Mouse (Mus musculus) liver, embryonic 12.5 days (tissue): ENCODE results near the gene Zdhhc24. TPM values are rescaled to one million over a fixed set of nuclear protein-coding genes. Genes with fewer than 3 reads are reported as not detected.
A peak's percentile ranks its signal among the peaks of the same experiment; 100 is the strongest.

ENCODE experiments used
- ATAC-seq: fragments of 200-750 bp; cut with Nextera tagmentation; 2 replicates; pipeline ENCODE4 v1.8.0; 2017; ENCODE audit warnings: moderate number of reproducible peaks, mild to moderate bottlenecking, moderate library complexity
- H3K27ac ChIP-seq: fragments of 300-500 bp; sonication (generic); 2 replicates; pipeline ENCODE4 v1.5.1; 2016; ENCODE audit warnings: mild to moderate bottlenecking
- H3K27me3 ChIP-seq: fragments of 300-500 bp; sonication (generic); replicated peaks from 2 replicates; pipeline ENCODE4 v1.6.1; 2016; ENCODE audit warnings: mild to moderate bottlenecking, moderate library complexity
- H3K36me3 ChIP-seq: fragments of 300-500 bp; sonication (generic); 2 replicates; pipeline ENCODE4 v1.6.1; 2016; ENCODE audit warnings: mild to moderate bottlenecking, moderate library complexity
- H3K4me1 ChIP-seq: fragments of 300-500 bp; sonication (generic); 2 replicates; pipeline ENCODE4 v1.6.1; 2016
- H3K4me2 ChIP-seq: fragments of 300-500 bp; sonication (generic); 2 replicates; pipeline ENCODE4 v1.6.1; 2016; ENCODE audit warnings: mild to moderate bottlenecking, moderate library complexity
- H3K4me3 ChIP-seq: fragments of 300-500 bp; sonication (generic); 2 replicates; pipeline ENCODE4 v1.5.1; 2016; ENCODE audit warnings: mild to moderate bottlenecking, moderate library complexity
- H3K9ac ChIP-seq: fragments of 300-500 bp; sonication (generic); 2 replicates; pipeline ENCODE4 v1.6.1; 2016; ENCODE audit warnings: mild to moderate bottlenecking, moderate library complexity
- H3K9me3 ChIP-seq: fragments of 300-500 bp; sonication (generic); replicated peaks from 2 replicates; pipeline ENCODE4 v1.6.1; 2016; ENCODE audit warnings: mild to moderate bottlenecking, moderate library complexity
- WGBS: fragments of 180-500 bp; shearing (Covaris S2); methylation state at CpG from one replicate; pipeline ENCODE4 v1.1.7; 2016; ENCODE audit not compliant: insufficient replicate concordance; 5-methylcytosine and 5-hydroxymethylcytosine counted together
- polyA plus RNA-seq: library from polyadenylated mRNA; unstranded; fragments of >200 nt; fragmentation: Nextera tagmentation; extraction: Ambion mirVana; gene quantifications from 2 replicates; pipeline ENCODE4 v1.2.1, GENCODE M21; 2016

Zdhhc24 gene
- 13.9 and 15.9 TPM in 2 replicates for polyA plus RNA-seq

GRCm38 (mm10) chr19:4878405-4879323 is at the start of gene Zdhhc24:
TSS of gene Zdhhc24 (plus strand) at chr19:4878668.
- Histone ChIP-seq H3K4me2 (peak within 1 kb of the TSS; percentile 84), H3K4me3 (peak within 1 kb of the TSS; percentile 92), H3K27ac (peak within 1 kb of the TSS; percentile 85), H3K27me3 (peaks cover 25% of the 10 kb centered on the region; the same call in 1 of the 2 replicates), H3K9ac (peak within 1 kb of the TSS; percentile 91), H3K9me3 (no peaks in the 10 kb centered on the region), H3K4me1 (peaks cover 60% of the 10 kb centered on the region), H3K36me3 (peaks cover 39% of the 10 kb centered on the region)
- WGBS = under 1% methylated on average over 52 of the region's 52 CpGs
- peak; percentile 98 for ATAC-seq

DNA sequence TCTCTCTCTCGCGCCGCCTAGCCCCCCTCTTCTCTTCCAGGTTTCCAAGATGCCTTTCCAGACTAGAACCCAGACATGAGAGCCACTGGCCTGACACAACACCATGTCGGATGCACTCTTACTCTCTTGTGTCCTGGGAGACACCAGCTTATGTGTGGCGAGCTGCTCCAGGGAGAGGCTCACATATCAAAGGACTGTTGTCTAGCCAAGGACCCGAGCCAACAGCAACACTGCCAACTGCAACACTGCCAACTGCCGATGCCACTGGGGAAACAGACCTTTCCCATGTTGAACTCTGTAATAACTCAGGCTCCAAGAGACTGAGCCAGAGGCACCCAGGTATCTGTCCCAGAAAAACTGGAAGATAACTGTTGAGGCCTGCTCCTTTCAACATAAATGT is 49.3 kb upstream of the Zdhhc24 start:
- no peak for ATAC-seq
- Histone ChIP-seq H3K4me2 (no peak overlapping the region), H3K36me3 (peaks cover 59% of the 10 kb centered on the region), H3K9ac (no peak overlapping the region), H3K27ac (no peak overlapping the region), H3K4me3 (no peak overlapping the region), H3K4me1 (0 out of 2 replicates have a peak, but pooled peaks cover 8% of the 10 kb centered on the region), H3K9me3 (no peaks in the 10 kb centered on the region), H3K27me3 (no peaks in the 10 kb centered on the region)
- WGBS = 83% methylated on average over 7 of the region's 7 CpGs

DNA sequence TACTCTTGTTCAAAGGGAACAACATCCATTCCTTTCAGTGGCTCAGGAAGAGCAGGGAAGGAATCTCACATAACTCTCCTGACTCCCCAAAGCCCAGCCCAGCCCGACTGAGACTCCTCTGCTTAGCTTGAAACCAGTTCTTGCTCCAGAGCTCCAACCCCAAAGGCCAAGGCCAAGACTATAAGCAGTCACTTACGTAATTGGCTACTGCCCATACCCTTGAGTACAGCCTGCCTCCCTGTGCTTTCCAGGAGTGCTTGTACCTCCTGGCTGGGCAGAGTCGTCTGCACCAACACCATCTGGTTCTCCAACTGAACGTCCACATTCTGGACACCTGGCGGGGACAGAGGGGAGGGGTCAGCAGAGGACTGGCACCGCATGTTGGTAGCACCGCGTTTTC is 44.5 kb upstream of the Zdhhc24 start:
- H3K4me3 ChIP-seq = no peak overlapping the region
- WGBS = 87% methylated on average over 8 of the region's 8 CpGs
- H3K9me3 ChIP-seq = no peaks in the 10 kb centered on the region
- ATAC-seq = no peak
- H3K36me3 ChIP-seq = peaks cover 37% of the 10 kb centered on the region
- H3K4me1 ChIP-seq = peaks cover 34% of the 10 kb centered on the region
- H3K27ac ChIP-seq = no peak overlapping the region
- H3K9ac ChIP-seq = no peak overlapping the region
- no peaks in the 10 kb centered on the region for H3K27me3 ChIP-seq
- no peak overlapping the region for H3K4me2 ChIP-seq

GRCm38 (mm10) chr19:4836096-4836495 is 42.4 kb upstream of the Zdhhc24 start:
- H3K9ac ChIP-seq = no peak overlapping the region
- H3K27ac ChIP-seq = no peak overlapping the region
- peaks cover 21% of the 10 kb centered on the region for H3K36me3 ChIP-seq
- no peak overlapping the region for H3K4me3 ChIP-seq
- WGBS = 75% methylated on average over 2 of the region's 2 CpGs
- no peaks in the 10 kb centered on the region for H3K9me3 ChIP-seq
- no peak for ATAC-seq
- peaks cover 47% of the 10 kb centered on the region for H3K4me1 ChIP-seq
- H3K27me3 ChIP-seq = peaks cover 17% of the 10 kb centered on the region
- H3K4me2 ChIP-seq = no peak overlapping the region

DNA sequence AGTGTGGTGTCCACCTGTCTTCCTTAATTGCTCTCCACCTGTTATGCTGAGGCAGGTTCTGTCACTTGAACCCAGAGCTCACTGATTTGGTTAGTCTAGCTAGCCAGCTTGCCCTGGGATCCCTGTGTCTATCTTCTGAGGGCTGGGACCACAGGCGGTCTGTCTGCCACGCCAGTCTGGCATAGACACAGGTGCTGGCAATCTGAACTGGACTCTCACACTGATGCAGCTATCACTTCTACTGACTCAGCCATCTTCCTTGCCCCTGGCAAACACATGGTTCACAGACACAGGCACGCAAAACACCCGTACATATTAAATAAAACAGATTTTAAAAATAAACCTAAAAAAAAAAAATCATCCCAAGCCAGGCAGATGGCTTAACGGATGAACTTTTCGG is 41.4 kb upstream of the Zdhhc24 start:
- WGBS = 87% methylated on average over 6 of the region's 6 CpGs

DNA sequence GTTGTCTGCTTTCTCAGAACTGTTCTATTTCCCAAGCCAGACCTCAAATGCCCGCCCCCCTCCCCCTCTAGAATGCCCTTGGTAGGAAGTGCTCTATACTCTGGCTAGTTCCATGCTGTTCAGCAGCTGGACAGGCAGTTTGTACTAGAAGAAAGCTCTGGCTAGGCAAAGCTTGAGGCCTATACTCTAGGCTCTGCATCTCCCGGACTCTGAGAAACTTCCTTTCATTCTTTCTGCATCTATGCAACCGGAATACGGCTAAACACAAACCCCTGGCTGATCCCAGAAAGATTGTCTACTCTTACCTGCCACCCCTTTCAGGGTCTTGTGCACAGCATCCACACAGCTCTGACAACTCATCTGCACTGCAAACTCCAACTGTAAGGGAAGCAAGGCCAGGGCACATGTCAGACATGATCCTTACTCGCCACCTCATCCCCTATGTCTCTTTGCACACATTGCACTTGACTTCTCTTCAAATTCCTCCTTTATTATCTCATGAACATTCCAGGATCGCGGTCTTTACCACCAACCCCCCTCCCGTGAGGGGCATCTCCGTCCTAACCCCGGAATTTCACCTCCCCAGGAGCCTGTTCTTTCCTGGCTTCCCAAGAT is 39.8 kb upstream of the Zdhhc24 start:
- peak overlapping the region; percentile 69 for H3K4me3 ChIP-seq
- H3K27ac ChIP-seq = peak overlapping the region; percentile 68
- ATAC-seq = peak; percentile 56

More for the DNA sequence above, 41.4 kb upstream of the Zdhhc24 start:
- no peak for ATAC-seq
- H3K4me3 ChIP-seq = no peak overlapping the region
- no peak overlapping the region for H3K9ac ChIP-seq
- no peak overlapping the region for H3K27ac ChIP-seq
- peaks cover 19% of the 10 kb centered on the region for H3K36me3 ChIP-seq
- H3K27me3 ChIP-seq = peaks cover 27% of the 10 kb centered on the region
- H3K4me2 ChIP-seq = no peak overlapping the region
- no peaks in the 10 kb centered on the region for H3K9me3 ChIP-seq
- H3K4me1 ChIP-seq = peaks cover 48% of the 10 kb centered on the region

DNA sequence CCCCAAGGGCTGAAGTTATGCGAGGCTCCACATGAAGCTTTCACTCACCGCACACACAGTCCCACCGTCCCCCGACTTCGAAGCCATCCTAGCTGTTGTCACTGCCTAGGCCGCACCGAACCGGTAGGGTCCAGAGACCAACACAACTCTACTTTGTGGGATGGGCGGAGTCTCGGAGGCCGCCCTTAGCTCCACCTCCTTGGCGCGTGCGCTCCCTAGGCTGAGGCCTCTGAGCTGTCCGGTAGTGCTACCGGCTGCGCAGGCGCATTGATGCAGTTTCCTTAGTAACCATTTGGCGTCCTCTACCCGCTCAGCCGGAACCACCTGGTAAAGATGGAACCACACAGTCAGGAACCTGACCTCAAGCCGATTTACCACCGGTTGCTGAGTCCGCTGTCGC is 39.3 kb upstream of the Zdhhc24 start, which contains the start of the genes Ccs and Ccdc87:
Gene Ccs (minus strand): TSS at position 184 of the 400 bp plus-strand sequence.
Gene Ccdc87 (plus strand): TSS at position 218 of the 400 bp plus-strand sequence.
- WGBS = 0% methylated on average over 25 of the region's 25 CpGs
- peaks cover 3% of the 10 kb centered on the region for H3K36me3 ChIP-seq
- peak; percentile 99 for ATAC-seq
- H3K9me3 ChIP-seq = no peaks in the 10 kb centered on the region
- H3K4me3 ChIP-seq = peak within 1 kb of the TSS; percentile 69
- H3K4me2 ChIP-seq = peak within 1 kb of the TSS; percentile 94
- peak within 1 kb of the TSS; percentile 68 for H3K27ac ChIP-seq
- H3K27me3 ChIP-seq = peaks cover 41% of the 10 kb centered on the region
- H3K9ac ChIP-seq = peak within 1 kb of the TSS; percentile 82
- peaks cover 48% of the 10 kb centered on the region for H3K4me1 ChIP-seq

More for the DNA sequence above, 39.8 kb upstream of the Zdhhc24 start:
- Histone ChIP-seq H3K36me3 (peaks cover 6% of the 10 kb centered on the region), H3K4me2 (peak overlapping the region; percentile 94), H3K9me3 (no peaks in the 10 kb centered on the region), H3K9ac (peak overlapping the region; percentile 82), H3K27me3 (peaks cover 41% of the 10 kb centered on the region), H3K4me1 (peaks cover 48% of the 10 kb centered on the region)
- 32% methylated on average over 10 of the region's 10 CpGs for WGBS

DNA sequence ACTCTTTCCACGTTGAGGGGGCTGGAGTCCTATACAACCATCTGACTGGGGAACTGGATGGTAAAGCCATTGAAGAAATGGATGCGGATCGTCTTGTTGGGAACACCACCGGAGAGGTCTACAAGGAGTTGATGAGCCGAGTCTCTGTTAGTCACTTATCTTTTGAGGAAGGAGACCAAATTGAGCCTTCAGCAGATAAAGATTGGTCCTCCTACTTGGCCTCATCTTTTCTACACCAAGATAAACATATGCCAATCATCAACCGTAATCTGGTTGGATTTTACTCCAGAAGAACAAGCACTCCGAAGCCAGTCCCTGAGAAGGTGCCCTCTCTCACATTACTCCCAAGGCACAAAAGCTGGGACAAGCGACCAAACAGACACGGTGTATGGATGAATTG is 37.6 kb upstream of the Zdhhc24 start:
- Histone ChIP-seq H3K36me3 (peaks cover 3% of the 10 kb centered on the region; the same call in 1 of the 2 replicates), H3K4me1 (peaks cover 52% of the 10 kb centered on the region), H3K9ac (no peak overlapping the region), H3K27ac (no peak overlapping the region), H3K9me3 (no peaks in the 10 kb centered on the region), H3K27me3 (peaks cover 41% of the 10 kb centered on the region), H3K4me2 (no peak overlapping the region), H3K4me3 (no peak overlapping the region)
- WGBS = 61% methylated on average over 9 of the region's 9 CpGs
- ATAC-seq = no peak

- Histone ChIP-seq H3K4me2 (no peak overlapping the region), H3K4me3 (no peak overlapping the region), H3K9me3 (no peaks in the 10 kb centered on the region), H3K27ac (no peak overlapping the region), H3K27me3 (peaks cover 48% of the 10 kb centered on the region), H3K4me1 (peaks cover 37% of the 10 kb centered on the region), H3K36me3 (no peaks in the 10 kb centered on the region), H3K9ac (no peak overlapping the region)
- 49% methylated on average over 2 of the region's 2 CpGs for WGBS
- ATAC-seq = no peak
Observed at GRCm38 (mm10) chr19:4842611-4843010, 35.9 kb upstream of the Zdhhc24 start.

DNA sequence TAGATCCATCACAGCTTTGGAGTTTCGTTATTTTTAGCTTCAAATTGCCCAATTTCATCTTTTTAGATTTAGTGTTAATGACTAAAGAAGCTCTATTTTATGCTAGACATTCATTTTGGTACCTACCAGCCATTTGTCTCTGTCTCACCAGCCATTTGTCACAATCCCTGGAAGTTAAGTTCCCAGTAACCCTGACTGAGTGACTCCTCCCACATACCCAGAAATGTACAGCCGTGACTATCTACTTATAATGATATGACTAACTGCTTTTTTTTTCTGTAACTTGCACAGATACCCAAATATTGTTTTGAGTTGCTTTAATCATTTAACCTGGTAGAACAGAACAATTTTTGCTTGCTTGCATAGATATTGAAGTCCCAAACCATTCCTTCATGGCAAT is 32.6 kb upstream of the Zdhhc24 start:
- no peak overlapping the region for H3K27ac ChIP-seq
- H3K4me1 ChIP-seq = peaks cover 8% of the 10 kb centered on the region; the same call in 1 of the 2 replicates
- H3K27me3 ChIP-seq = peaks cover 62% of the 10 kb centered on the region
- 37% methylated on average over 2 of the region's 2 CpGs for WGBS
- H3K9ac ChIP-seq = no peak overlapping the region
- H3K9me3 ChIP-seq = no peaks in the 10 kb centered on the region
- ATAC-seq = no peak
- no peak overlapping the region for H3K4me2 ChIP-seq
- no peak overlapping the region for H3K4me3 ChIP-seq
- no peaks in the 10 kb centered on the region for H3K36me3 ChIP-seq

DNA sequence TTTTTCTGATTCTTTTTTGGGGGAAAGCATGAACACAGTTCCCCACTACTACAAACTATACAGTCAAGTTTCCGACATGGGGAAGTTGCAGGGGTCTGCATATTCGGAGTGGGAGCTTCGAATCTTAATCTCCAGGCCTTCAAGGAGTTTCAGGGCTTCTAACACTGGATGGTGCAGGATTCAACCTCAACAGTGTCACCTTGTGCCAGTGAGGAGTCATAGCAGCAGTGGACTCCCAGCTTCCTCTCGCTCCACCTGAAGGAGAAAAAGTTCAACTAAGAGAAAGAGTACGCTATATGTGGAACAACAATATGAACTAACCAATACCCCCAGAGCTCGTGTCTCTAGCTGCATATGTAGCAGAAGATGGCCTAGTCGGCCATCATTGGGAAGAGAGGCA is 31.0 kb upstream of the Zdhhc24 start:
- H3K9ac ChIP-seq = no peak overlapping the region
- H3K36me3 ChIP-seq = no peaks in the 10 kb centered on the region
- ATAC-seq = no peak
- WGBS = 23% methylated on average over 7 of the region's 7 CpGs
- H3K4me2 ChIP-seq = no peak overlapping the region
- H3K27ac ChIP-seq = no peak overlapping the region
- H3K4me3 ChIP-seq = no peak overlapping the region
- no peaks in the 10 kb centered on the region for H3K9me3 ChIP-seq
- H3K4me1 ChIP-seq = 0 out of 2 replicates have a peak, but pooled peaks cover 5% of the 10 kb centered on the region
- H3K27me3 ChIP-seq = peaks cover 60% of the 10 kb centered on the region

DNA sequence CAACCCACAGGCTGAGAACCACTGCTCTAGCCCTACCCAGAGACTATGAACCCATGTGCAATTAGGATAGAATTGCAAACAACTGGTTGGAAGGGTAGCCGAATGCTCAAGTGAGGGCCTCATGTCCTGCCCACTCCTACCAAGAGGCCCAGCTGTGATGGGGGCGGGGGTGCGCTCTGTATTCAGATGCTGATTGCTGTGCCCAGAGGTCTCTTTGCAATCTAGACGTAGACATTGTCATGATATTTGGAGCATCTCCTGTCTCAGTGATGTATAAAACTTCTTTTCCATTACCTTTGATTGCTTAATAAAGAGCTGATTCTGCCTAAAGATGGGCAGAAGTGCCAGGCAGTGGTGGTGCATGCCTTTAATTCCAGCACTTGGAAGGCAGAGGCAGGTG is 28.7 kb upstream of the Zdhhc24 start:
- no peak for ATAC-seq
- WGBS = 39% methylated on average over 4 of the region's 4 CpGs
- Histone ChIP-seq H3K27me3 (peaks cover 66% of the 10 kb centered on the region), H3K9ac (no peak overlapping the region), H3K4me3 (no peak overlapping the region), H3K27ac (no peak overlapping the region), H3K36me3 (no peaks in the 10 kb centered on the region), H3K9me3 (no peaks in the 10 kb centered on the region), H3K4me1 (peaks cover 9% of the 10 kb centered on the region), H3K4me2 (no peak overlapping the region)
